Mouse (Mus musculus) lung, adult 10 weeks (tissue): ENCODE results near the gene Kcp. TPM values are rescaled to one million over a fixed set of nuclear protein-coding genes. Genes with fewer than 3 reads are reported as not detected.

Source experiments
- polyA plus RNA-seq: library from polyadenylated mRNA; stranded (reverse); fragments of 350-450 nt; fragmentation: Illumina TruSeq; extraction: RNeasy Lipid Tissue Mini Kit (QIAGEN cat#74804); gene quantifications from one replicate; pipeline ENCODE4 v1.2.3, GENCODE M21; 2014; ENCODE audit warnings: low read depth, low replicate concordance; ENCODE audit not compliant: insufficient read depth

Kcp gene
- 1.5 TPM for polyA plus RNA-seq

GRCm38 (mm10) chr6:29507447-29508309 lies at the start of gene Kcp:
TSS of gene Kcp (minus strand) at chr6:29507952.

DNA sequence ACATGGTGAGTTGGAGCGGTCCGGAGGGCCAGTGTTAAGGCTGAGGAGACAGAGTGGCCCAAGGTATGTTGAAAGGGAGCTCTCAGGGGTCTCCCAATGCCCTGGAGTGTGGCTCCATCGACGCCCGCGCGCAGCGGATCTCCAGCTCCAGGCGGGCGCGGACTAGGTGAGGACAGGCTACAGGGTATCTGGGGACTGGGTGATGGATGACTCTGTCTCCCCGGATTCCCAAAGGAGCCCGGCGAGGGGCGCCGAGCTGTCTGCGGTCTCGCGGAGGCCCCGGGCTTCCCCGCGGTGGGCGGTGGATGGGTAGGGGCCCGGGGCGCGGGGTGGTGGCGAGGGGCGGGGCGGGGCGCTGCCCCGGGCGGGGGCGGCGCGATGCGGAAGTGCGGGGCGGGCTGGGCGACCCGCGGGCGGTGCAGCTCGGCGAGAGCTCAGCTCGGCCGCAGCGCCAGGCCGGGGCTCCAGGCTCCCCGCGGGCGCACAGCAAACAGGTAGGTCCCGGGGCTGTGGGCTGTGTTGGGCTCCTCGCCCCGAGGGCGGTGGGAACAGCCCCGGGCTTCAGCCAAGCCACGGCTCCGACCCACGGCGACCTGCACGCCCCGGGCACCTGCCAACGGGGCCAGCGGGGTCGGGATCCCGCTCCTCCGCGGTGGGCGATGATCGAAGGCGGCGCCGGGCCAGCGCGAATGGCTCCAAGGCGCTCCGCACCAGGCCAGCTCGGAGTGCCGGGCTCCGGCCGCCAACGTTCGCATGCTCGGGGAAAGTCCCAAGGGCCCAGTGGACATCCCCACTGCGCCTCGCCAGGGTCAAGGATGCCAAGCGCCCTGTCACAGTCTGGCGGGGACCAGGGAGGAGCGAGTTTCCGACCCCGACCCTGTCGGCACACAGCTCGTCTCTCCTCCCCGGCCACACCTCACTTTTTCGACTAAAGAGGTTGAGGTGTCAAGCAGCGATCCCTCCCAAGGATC lies 18.8 kb upstream of the Kcp start, which contains the start of gene Irf5:
Gene Irf5, plus strand, starts transcription at position 345 of the 971 bp plus-strand sequence.

GRCm38 (mm10) chr6:29471137-29471536 lies 36.6 kb downstream of the Kcp start, which contains the start of gene Atp6v1fnb:
TSS of gene Atp6v1fnb (plus strand) at chr6:29471437.

GRCm38 (mm10) chr6:29467583-29468354 lies 40.0 kb downstream of the Kcp start, which contains the start of gene Atp6v1f:
TSS of gene Atp6v1f (plus strand) at chr6:29467718.

GRCm38 (mm10) chr6:29433038-29433803 lies 74.5 kb downstream of the Kcp start, which contains the start of gene Flnc:
TSS of gene Flnc (plus strand) at chr6:29433256.

Other genes starting within 250 kb of the Kcp start
- 282 TPM for gene Hilpda, start 235.5 kb downstream of the Kcp start, polyA plus RNA-seq
- 4.0 TPM for gene Fam71f2, start 228.4 kb downstream of the Kcp start, polyA plus RNA-seq
- gene Fam71f1, start 188.8 kb downstream of the Kcp start, polyA plus RNA-seq, result not detected
- gene Calu, start 159.9 kb downstream of the Kcp start, polyA plus RNA-seq, result 128 TPM
- gene Opn1sw, start 119.5 kb downstream of the Kcp start, polyA plus RNA-seq, result 0.24 TPM
- 2.0 TPM for gene Ccdc136, start 111.6 kb downstream of the Kcp start, polyA plus RNA-seq
- gene Flnc, start 74.7 kb downstream of the Kcp start, polyA plus RNA-seq, result 1.7 TPM
- gene Atp6v1f, start 40.2 kb downstream of the Kcp start, polyA plus RNA-seq, result 256 TPM
- gene Atp6v1fnb, start 36.5 kb downstream of the Kcp start, polyA plus RNA-seq, result not detected
- 18.6 TPM for gene Irf5, start 18.7 kb upstream of the Kcp start, polyA plus RNA-seq
- gene Tnpo3, start 101.9 kb upstream of the Kcp start, polyA plus RNA-seq, result 23.0 TPM
- 2.0 TPM for gene Tspan33, start 186.3 kb upstream of the Kcp start, polyA plus RNA-seq
- gene Smo, start 227.6 kb upstream of the Kcp start, polyA plus RNA-seq, result 11.0 TPM